Mouse (Mus musculus) cerebellum, postnatal 10 days (tissue): ENCODE measurements around the gene Rab3a.
A peak's percentile ranks its signal among the peaks of the same experiment; 100 is the strongest.

Experiments
- DNase-seq, 2 experiments: peaks; one replicate each; pipeline ENCODE4 v3.0.0; 2021; ENCODE audit warnings: mixed read lengths in 2 of 2

Rab3a gene

DNA sequence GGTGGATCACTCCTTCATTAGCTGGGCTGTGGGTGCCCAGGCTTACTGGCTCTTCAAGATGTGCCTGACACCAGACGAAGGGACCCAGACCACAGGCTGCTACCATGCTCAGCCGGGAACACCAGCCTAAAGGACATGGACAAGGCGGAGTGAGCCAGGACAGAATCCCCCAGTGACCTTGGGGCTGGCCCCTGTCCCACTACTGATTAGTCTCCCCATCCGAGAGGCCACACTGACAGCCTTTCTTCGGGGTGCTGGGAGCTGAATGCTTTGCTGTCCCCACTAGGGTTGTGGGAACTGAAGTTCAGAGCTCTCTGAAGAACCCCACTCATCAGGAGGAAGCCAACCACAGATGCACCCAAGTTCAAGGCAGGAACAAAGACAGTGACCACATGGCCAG lies 20.7 kb downstream of the Rab3a start:
- peak; percentile 69 to 74 for DNase-seq

DNA sequence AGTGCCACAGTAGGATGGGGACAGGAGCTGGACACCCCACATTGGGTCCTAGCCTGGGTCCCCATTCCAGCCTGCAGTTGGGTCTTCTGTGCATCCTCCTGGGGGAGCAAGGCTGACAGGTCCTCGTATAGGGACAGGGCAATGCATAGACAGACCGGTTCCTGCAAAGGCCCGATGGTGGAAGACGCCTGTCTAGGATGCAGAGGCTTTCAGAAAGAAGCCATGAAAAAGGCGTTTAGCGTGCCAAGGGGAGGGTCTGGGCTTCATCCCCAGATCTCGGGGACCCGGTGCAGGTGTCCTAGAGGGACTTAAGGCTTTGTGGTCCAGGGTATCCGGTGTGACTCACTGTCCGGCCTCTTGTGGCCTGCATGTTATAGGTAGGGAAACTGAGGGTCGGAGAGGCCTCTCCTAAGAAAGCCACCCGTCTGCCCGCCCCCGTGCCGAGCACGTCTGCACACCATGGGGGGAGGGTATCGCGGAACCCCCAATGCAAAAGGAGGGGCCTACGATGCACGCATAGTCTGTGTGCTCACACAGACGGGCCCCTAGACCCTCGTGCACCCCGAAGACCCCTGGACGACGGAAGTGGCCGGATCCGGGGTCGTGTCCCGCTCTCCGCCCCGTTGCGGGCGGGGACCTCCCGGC lies 21.5 kb downstream of the Rab3a start:
- peak in 1 of 2 experiments; percentile 63 for DNase-seq

DNA sequence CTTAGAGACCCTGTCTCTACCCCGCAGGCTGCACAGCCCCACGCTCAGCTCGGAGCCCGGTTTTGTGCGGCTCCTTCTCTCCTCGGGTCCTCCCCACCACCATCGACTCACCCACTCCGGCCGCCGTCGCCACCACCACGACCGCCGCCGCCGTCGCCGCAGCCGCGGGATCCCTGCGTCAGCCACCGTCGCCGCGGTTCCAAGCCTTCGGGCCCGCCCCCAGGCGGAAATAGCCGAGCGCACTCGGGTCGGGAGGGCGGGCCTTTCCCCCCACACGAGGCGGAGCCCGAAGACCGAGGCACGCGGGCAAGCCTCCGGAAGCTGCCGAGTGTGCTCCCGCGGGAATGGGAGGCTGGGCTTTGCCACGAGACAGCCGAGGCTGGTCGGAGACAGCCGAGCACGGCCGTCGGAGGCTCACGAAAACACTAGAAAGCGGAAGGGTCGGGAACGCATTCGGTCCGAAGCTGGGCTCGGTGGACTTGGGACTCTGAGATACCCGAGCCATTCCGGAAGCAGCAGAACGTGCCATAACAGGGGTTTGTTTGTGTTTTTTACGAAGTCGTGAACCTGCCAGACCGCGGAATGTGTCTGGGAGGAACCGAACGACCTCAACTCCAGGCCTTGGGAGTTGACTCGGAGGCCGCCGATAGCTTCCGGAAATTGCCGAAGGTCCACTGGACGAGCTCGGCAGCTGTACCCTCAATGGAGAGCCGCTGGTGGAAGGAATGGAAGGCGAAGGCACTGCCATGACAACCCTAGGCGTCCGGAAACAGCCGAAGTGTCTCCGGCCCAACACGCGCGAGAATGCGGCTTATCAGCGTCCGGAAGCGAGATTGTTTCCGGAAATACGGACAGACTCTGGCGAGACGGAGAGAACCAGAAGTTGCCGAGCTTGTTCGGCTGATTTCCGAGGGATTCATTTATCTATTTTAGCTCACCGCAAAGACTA lies 22.3 kb downstream of the Rab3a start, which contains the start of gene Pik3r2:
Gene Pik3r2 (minus strand): TSS at position 218 of the 949 bp plus-strand sequence.
- DNase-seq, result peak; percentile 100

DNA sequence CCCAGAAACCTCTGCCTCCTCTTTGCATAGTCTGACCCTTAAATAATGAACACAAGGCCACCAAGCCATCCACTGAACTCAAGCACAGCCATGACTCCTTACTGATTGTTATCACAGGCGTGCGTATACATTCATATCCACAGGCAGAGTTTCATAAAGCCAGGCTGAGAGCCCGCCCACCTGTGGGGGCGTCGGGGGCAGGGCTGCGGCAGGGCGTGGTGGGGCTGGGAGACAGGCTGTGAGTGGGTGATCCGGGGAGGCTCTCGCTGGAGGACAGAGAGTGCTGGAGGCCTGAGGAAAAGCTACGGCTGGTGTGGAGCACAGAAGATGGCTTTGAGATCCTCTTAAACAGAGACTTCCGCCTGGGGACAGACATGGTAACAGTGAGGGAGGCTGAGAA lies 25.6 kb downstream of the Rab3a start:
- DNase-seq, result no peak

DNA sequence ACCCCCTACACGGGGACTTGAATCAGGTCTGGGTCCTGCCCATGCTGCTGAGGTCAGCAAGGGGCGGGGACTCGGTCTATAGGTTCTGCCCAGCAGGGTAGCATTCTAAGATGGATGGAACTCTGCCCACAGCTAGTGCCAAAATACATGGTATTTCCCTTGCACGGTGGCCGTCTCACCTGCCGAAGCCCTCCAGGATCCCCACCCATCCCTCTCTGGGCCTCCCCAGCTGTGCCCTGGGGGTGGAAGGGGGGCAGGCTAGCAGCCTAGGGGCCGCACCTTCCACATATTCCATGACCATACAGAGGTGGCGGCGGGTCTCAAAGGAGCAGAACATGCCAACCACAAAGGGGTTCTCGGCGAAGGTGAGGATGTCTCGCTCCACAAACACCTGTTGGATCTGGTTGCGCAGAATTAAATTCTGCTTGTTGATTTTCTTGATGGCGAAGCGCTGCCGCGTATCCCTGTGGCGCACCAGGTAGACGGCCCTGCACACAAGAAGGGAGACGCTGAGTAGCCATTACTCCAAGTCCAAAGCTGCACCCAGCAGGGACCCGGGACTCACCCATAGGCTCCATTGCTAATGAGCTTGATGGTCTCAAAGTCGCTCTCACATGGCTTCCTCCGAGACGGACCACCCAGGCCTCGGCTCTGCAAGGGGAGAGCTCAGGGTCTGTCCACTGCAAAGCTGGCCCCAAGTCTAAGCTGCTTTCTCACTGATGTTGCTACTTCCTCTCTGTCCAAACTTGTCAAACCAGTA lies 32.0 kb downstream of the Rab3a start:
- DNase-seq, result peak in 1 of 2 experiments; percentile 25

DNA sequence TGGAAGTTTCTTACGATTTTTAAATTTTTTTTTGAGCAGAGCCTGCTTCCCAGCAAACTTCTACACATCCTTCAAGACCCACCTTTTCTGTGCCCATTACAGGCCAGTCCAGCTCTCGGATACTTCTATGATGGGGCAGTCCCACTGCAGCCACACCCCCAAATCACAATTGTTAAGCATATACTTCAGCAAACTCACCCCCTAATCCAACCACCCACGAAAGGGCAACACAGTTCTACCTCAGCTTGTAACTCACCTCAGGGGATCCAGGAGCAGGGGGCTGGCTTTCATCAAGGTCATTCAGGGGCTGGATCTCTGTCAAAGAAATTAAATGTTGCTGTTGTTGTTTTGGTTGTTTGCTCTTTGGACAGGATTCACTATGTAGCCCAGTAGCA lies 32.6 kb downstream of the Rab3a start:
- DNase-seq, result no peak

DNA sequence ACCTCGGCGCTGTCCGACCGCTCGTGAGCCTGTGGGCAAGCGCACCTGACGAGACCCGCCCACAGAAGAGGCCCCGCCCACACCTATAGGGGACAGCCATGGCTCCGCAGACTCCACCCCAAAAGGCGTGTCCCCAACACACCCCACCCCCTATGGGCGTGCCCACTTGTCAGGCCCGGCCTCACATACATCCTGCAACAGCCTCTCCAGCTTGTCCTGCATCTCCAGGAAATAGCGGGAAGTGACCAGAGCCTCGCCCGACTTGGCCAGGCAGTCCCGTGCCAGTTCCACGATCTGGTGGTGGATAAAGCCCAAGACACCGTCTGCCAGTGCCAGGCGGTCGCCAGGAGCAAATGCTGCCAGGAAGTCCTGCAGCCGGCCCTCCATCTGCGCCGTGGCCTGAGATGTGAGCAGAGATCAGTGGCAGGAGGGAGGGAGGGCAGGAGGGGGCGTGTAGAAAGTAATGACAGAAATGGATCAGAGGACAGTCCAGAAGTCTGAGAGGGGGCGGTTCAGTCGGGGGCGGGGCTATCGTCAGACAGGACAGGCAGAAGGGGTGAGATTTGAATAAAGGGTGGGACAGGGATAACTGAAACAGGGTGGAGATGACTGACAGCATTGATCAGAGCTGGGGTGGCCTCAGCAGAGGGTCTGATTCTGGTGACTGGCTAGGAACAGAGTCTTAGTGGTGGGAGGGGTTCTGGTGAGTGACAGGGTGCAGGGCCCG lies 33.6 kb downstream of the Rab3a start:
- DNase-seq, result peak; percentile 92 to 93

DNA sequence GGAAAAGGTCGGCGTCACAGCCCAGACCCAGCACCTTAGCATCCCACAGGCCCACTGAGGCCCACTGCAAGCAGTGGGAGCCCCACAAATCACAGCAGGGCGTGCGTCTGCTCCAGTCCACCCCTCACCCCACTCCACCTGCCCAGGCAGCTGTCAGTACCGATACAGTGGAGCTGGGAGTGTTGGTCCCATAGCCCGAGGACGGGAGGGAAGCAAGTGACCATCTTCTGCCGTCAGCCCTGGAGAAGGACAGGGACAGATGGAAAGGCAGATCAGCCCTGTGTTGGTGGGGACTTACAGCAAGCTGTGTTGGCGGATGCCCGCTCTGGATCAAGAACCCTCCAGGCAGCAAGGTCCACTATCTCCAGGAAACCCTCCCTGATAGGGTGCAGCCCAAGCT lies 34.6 kb downstream of the Rab3a start:
- peak; percentile 66 to 68 for DNase-seq

DNA sequence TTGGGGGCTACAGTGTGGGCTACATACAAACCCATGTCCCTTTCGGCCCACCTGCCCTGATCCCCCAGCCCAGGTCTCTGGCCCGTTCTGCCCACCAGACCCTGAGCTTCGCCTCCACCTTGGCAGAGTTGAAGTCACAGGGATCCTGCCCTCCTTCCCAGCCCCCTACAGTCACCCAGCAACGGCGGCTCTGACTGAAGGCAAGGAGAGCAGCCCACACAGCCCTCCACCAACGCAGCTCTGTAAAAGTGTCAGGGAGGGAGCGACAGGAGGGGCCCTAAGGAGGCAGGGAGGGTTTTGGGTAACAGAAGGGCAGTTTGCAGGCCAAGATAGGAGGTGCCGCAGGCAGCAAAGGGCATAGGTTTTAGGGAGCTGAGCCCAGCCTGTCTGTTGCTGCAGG lies 36.4 kb downstream of the Rab3a start:
- DNase-seq, result peak; percentile 48 to 52

DNA sequence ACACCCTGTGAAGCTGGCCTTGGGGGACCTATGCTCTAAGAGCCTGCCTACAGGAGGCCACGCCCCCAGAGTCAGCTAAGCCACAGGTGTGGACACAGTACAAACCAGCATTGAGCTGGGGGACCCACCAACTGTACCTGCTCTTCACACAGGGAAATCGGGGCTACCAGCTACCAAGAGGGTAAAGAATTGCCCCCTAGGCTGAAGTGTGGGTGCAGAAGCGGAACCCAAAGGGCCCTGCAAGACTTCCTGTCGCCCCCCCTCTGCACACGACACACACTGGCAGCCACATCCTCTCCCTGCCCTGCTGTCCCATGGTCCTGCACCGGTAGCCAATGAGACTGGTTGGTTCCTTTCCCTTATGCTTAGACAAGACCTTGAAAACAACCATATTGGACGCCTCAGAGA lies 36.8 kb downstream of the Rab3a start:
- peak in 1 of 2 experiments; percentile 48 for DNase-seq

DNA sequence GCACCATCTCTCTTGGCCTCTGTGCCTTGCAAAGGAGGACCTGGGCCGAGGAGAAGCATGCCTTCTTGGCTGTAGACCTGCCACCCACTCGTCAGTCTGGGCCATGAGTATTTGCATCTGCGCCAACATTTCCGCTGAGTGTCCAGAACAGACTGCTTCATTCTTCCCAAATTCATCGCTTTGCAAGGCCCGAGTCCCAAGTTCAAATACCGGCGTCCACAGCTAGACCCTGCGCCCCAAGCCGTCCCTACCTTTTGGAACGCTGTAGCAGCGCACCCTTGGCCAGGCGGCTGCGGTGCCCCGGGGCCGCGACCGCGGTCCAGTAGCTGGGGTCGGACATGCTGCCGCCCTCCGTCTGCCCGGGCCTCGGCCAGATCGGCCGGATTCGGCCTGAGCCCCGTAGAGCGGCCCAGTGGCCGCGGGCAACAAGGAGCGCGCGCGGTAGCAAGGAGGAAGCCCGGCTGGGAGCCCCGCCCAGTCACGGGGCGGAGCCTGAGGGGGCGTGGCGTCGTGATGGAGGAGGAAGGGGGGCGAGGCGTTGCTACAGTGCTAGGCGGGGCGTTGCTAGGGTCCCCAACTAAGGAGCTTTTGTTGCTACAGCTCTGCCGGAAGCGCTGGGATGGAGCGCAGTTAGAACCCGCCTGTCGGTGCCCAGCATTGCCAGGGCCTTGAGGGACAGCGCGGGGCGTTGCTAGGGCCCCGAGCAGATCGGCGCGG lies 37.7 kb downstream of the Rab3a start:
- peak; percentile 98 to 99 for DNase-seq

DNA sequence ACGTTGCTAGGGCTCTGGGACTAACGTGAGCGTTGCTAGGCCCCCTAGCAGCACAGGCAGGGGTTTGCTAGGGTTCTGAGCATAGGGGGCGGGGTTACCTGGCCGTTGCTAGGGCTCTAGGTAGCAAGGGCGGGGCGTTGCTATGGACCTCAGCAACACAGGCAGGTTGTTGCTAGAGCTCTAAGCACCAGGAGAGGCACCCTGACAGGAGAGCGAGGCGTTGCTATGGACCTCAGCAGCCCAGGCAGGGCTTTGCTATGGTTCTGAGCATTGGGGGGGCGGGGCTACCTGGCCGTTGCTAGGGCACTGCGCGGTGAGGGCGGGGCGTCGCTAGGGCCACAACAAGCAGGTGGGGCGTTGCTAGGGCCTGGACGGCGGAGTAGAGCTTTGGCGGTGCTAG lies 38.2 kb downstream of the Rab3a start:
- DNase-seq, result peak; percentile 84 to 88

DNA sequence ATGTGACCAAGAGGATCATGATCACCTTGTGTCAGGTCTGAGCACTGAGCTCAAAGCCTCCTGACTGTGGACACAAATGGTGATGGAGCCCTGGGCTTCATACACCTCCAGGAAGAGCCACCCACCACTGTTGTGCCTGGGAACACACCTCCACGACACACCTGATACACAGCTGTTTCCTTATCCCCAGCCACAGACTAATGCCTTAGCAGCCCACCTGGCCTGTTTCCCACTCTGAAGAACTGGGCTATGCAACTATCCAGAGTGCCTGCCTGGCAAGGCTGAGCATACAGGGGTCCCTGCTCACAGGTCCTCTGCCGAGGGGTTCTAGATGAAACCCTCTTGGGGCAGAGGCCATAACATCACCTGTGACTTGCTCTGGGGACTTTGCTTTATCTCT lies 39.7 kb downstream of the Rab3a start:
- DNase-seq, result no peak

DNA sequence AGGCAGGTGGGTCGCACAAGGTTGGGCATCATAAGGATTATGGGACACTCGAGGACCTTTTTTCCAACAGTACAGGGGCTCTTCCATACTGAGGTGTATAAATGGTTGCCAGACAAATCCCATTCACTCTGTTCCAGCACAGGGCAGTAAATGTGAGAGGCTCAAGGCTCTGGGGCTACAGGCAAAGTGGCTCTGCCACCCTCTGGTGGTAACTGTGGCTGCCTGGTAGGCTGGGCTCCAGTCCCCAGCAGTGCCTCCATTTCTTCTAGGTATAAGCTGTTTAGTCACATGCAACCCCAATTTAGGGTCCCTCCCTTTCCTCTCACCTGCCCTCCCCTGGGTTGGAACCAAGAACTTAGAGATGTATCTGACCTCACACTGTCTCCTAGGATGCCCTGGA lies 40.9 kb downstream of the Rab3a start:
- no peak for DNase-seq

DNA sequence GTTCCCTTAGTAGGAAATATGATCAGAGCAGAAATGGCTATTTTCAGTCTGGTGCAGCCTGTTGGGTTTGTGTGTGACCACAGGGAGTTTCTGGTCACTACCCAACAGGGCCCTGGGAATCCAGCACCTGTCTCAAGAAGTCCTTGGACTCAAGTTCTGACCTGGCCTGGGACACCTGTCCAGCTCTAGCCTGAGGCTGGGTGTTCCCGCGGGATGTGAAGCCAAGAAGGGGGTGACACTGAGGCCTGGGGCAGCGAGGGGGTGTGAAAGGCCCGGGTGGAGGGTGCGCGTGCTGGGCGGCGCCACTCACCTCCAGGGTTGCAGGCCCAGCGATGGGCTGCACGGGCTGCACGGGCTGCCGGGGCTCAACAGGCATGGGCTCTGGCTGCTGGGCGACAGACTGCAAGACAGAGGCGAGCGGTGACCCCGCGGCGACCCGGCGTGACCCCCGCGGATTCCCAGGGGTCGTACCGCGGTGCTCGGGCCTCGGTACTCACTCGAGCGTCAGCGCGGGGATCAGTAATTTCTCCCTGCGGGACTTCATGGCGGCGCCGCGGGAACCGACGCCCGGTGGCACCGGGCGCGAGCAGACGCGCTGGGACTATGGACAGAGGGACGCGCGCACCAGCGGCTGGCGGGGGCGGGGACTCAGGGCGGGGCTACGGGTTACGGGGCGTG lies 42.1 kb downstream of the Rab3a start:
- DNase-seq, result no peak

DNA sequence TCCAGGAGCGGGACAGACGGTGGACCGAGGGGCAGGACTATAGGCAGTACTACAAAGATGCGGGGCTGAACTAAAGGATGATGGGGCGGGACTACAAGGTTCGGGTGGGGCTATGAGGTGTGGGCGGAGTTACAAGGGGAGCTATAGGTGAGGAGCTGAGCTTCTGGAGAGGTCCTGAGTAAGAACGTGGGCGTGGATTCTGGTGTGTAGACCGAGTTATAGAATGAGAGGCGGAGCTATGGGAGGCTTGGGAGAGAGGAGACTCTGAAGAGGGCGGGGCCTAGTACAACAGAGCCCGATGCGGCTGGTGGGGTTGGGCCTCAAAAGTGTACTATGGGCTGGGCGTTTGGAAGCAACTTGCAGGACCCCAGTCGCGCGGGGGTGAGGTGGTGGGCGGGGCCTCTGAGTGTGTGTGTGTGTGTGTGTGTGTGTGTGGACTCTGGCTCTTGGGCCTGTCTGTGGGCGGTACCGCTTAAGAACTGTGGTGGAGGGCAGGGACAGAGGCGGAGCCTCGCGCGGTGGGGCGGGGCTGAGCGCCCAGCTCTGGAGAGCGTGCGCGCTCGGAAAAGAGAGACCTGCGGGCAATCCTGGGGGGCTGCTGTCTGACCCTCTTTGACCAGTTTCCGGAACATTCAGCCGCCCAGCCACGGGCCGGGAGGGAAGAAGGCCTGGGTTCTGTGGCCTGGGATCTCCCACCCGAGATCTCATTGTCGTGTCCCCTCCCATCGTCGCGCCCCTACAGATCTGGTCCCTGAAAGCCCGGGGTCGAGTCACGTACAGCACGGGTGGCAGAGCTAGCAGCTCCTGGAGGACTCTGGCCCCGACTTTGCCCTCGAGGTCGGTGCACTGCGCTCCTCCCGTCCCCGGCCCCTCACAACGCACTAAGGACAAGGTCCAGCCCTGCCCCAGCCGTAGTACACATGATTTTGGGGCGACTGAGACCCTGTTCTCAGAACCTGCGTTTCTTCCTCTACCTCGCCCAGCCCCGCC lies 42.9 kb downstream of the Rab3a start:
- peak; percentile 84 to 91 for DNase-seq

DNA sequence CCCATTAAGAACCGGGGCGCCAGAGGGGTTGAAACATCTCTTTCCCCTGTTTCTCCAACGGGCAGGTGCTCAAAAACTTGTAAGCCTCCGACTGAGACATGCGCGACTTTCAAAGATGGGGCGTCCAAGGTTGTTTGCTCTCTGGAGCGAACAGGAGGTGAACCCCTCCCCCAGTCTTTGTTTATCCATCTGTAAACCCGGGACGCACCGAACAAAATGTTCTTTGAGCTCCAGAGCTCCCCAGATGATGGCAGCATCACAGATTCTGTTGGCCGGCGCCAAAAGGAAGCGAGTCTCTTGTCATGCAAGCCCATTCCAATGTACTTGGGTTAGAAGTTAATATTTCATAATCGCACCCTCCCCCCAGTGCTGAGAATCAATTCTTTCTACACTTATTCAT lies 43.8 kb downstream of the Rab3a start:
- DNase-seq, result peak in 1 of 2 experiments; percentile 50

DNA sequence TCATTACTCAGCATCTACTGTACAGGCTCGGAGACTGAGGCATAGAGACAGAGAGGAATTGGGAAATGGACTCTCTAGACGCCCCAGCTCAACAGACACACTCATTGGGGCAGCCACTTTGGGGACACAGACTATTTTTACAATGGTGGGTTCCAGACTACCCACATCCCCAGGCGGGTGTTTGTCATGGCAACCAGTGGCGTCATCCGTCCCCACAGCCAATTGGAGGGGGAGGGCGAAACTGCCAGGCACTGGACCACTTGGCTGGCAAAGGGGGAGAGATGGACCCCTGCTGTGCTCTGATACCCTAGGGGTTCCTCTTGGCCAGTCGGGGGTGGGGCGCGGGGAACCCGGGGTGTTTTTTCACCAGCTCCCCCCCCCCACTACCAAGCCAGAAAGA lies 46.2 kb downstream of the Rab3a start:
- peak; percentile 47 to 48 for DNase-seq

DNA sequence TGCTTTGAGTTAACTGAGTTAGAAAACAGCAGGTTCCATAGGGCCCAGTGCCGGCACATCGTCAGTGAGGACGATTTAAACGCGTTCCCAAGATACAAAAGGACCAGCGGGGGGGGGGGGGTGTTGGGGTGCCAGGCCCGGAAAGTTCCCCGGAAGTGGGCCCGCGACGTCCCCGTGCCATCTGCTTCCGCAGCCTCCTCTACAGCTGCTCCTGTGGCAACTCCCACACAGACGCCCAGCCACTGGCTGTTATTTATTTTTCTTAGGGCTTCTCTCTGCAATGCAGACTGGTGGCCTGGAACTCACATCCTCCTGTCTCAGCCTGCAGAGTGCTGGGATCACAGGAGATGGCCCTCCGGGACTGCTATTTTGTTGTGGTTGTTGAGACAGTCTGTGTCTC lies 46.7 kb downstream of the Rab3a start:
- DNase-seq, result no peak

DNA sequence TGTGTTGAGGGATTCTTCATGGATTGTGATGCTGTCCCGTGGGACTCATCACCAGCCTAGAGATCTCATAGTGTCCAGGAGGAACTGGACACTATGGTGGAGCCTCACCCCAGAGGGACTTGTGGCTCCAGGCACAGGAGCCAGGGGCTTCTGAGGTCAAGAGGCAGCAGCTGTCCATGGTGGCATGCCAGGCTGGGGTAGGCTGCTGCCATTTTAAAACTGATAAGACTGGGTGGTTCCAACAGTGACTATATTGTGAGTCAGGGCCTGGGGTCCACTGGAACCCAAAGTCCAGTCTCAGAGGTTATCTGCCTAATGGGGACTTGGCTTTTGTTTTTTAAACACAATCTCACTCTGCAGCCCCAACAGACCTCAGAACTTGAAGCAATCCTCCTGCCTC lies 47.4 kb downstream of the Rab3a start:
- no peak for DNase-seq
